Mouse (Mus musculus) kidney, postnatal 0 days (tissue): Measurements from ENCODE around the gene Pla2g2c. TPM values are rescaled to one million over a fixed set of nuclear protein-coding genes. Genes with fewer than 3 reads are reported as not detected.

ENCODE experiments used
- ATAC-seq: fragments of 200-750 bp; cut with Nextera tagmentation; replicated peaks from 2 replicates; pipeline ENCODE4 v1.8.0; 2017; ENCODE audit warnings: low read depth, moderate number of reproducible peaks, moderate TSS enrichment, moderate library complexity; ENCODE audit not compliant: low FRiP score
- DNase-seq: peaks from one replicate; pipeline ENCODE4 v3.0.0-alpha.2; 2016; ENCODE audit warnings: low spot score
- H3K27ac ChIP-seq: fragments of 300-500 bp; sonication (generic); 2 replicates; pipeline ENCODE4 v1.5.1; 2014; ENCODE audit warnings: mild to moderate bottlenecking
- H3K27me3 ChIP-seq: fragments of 300-500 bp; sonication (generic); 2 replicates; pipeline ENCODE4 v1.6.1; 2014; ENCODE audit warnings: low read length, mixed read lengths; ENCODE audit not compliant: insufficient read depth
- H3K36me3 ChIP-seq: fragments of 300-500 bp; sonication (generic); 2 replicates; pipeline ENCODE4 v1.6.1; 2014; ENCODE audit warnings: low read length, mixed read lengths; ENCODE audit not compliant: insufficient read depth
- H3K4me1 ChIP-seq: fragments of 300-500 bp; sonication (generic); replicated peaks from 2 replicates; pipeline ENCODE4 v1.6.1; 2014; ENCODE audit warnings: antibody characterized with exemption, low read length, mixed read lengths; ENCODE audit not compliant: insufficient read depth
- H3K4me2 ChIP-seq: fragments of 300-500 bp; sonication (generic); 2 replicates; pipeline ENCODE4 v1.6.1; 2014; ENCODE audit warnings: mild to moderate bottlenecking, low read length, moderate library complexity, mixed read lengths
- H3K4me3 ChIP-seq: fragments of 300-500 bp; sonication (generic); replicated peaks from 2 replicates; pipeline ENCODE4 v1.5.1; 2014; ENCODE audit warnings: low read depth, low read length
- H3K9ac ChIP-seq: fragments of 300-500 bp; sonication (generic); 2 replicates; pipeline ENCODE4 v1.6.1; 2014; ENCODE audit warnings: low read depth, low read length
- H3K9me3 ChIP-seq: fragments of 300-500 bp; sonication (generic); replicated peaks from 2 replicates; pipeline ENCODE4 v1.6.1; 2016; ENCODE audit warnings: low read length, inconsistent platforms, mixed read lengths
- CTCF ChIP-seq: IDR thresholded peaks from 2 replicates; pipeline ENCODE4 v1.5.1; 2016; ENCODE audit warnings: antibody characterized with exemption, low read depth, mild to moderate bottlenecking, moderate library complexity
- WGBS: fragments of 180-500 bp; shearing (Covaris S2); extraction: QIAGEN DNeasy Blood & Tissue Kit; methylation state at CpG from one replicate; pipeline ENCODE4 v1.1.7; 2014; 5-methylcytosine and 5-hydroxymethylcytosine counted together
- polyA plus RNA-seq: library from polyadenylated mRNA; unstranded; fragments of >200 nt; fragmentation: Nextera tagmentation; extraction: Ambion mirVana; gene quantifications from 2 replicates; pipeline ENCODE4 v1.2.1, GENCODE M21; 2015

Gene Pla2g2c
- polyA plus RNA-seq, 1 experiment from 2014 or later: 0.86 TPM

DNA sequence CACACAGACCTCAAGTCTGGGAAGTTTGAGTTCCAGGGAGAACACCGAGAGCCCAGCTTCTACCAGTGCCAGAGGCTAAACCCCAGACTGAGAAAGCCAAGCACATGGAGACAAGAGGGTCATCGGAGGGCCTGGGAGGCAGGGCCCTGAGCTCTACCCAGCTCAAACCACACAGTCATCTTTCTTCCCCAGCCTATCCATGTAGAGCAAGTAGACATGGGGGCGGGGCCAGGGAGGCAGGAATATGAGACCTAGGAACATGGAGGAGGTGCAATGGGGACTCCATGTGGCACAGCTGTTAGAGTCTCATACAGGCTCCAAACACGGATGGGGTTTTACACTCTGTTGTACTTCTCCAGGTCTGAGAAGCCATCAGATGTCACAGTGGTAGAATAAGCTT lies 21.3 kb downstream of the Pla2g2c start:
- Histone ChIP-seq H3K9me3 (no peaks in the 10 kb centered on the region), H3K4me1 (no peaks in the 10 kb centered on the region), H3K36me3 (no peaks in the 10 kb centered on the region), H3K4me2 (no peak overlapping the region), H3K27ac (no peak overlapping the region), H3K9ac (no peak overlapping the region), H3K4me3 (no peak overlapping the region), H3K27me3 (no peaks in the 10 kb centered on the region)
- TF ChIP-seq CTCF: peak; percentile 31; the same call in 1 of the 2 replicates
- ATAC-seq (no peak; the same call in 1 of the 2 replicates), DNase-seq (peak; percentile 85)
- 44% methylated on average over 4 of the region's 4 CpGs for WGBS

DNA sequence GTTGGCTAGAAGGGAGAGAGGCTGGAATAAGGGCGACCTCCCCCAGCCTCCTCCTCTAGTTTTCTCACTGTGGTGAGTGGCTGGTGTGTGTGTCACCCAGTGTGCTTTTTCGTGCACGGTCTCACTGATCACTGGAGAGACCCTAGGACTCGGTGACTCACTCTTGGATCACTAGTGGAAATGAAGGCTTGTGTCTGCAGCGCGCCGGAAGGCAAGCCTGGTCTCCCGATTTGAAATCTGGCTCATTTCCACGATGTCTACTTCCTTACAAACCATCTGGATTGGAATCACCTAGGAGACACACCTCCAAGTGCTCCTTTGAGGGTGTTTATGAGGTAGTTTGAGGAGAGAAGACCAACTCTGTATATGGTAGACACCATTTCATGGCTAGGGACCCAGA lies 22.3 kb downstream of the Pla2g2c start:
- Histone ChIP-seq H3K4me3 (no peak overlapping the region), H3K4me2 (no peak overlapping the region), H3K4me1 (no peaks in the 10 kb centered on the region), H3K27me3 (no peaks in the 10 kb centered on the region), H3K9me3 (no peaks in the 10 kb centered on the region), H3K27ac (no peak overlapping the region), H3K36me3 (no peaks in the 10 kb centered on the region), H3K9ac (no peak overlapping the region)
- ATAC-seq (no peak), DNase-seq (no peak)
- WGBS: 89% methylated on average over 9 of the region's 9 CpGs
- TF ChIP-seq CTCF: no peak

DNA sequence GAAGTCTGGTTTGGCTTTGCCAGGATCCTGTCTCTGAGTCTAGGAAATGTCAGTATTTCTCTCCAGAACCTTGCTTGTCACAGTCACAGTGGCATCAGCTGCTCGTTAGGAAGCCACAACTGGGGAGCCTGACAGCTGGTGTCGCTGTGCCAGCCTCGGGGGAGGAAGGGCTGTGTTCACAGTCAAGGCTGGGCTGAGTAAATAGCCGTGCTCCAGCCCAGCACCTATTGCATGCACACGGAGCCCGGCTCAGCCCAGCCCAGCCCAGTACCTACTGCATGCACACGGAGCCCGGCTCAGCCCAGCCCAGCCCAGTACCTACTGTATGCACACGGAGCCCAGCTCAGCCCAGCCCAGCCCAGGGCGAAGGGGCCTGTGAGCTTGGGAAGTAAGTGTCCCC lies 23.3 kb downstream of the Pla2g2c start:
- Histone ChIP-seq H3K4me3 (no peak overlapping the region), H3K27ac (no peak overlapping the region), H3K27me3 (no peaks in the 10 kb centered on the region), H3K9me3 (no peaks in the 10 kb centered on the region), H3K4me1 (no peaks in the 10 kb centered on the region), H3K9ac (no peak overlapping the region), H3K36me3 (no peaks in the 10 kb centered on the region), H3K4me2 (no peak overlapping the region)
- ATAC-seq (peak; percentile 48; the same call in 1 of the 2 replicates), DNase-seq (no peak)
- WGBS: 59% methylated on average over 10 of the region's 10 CpGs
- TF ChIP-seq CTCF: peak; percentile 6; the same call in 1 of the 2 replicates

- 57% methylated on average over 8 of the region's 8 CpGs for WGBS
- H3K4me2 ChIP-seq: no peak overlapping the region
- H3K9me3 ChIP-seq: no peaks in the 10 kb centered on the region
- ATAC-seq: no peak
- no peaks in the 10 kb centered on the region for H3K36me3 ChIP-seq
- DNase-seq: peak; percentile 75
- no peaks in the 10 kb centered on the region for H3K27me3 ChIP-seq
- no peak overlapping the region for H3K4me3 ChIP-seq
- H3K27ac ChIP-seq: no peak overlapping the region
- peak; percentile 82 for TF ChIP-seq CTCF
- no peak overlapping the region for H3K9ac ChIP-seq
- H3K4me1 ChIP-seq: no peaks in the 10 kb centered on the region
Measured at GRCm38 (mm10) chr4:138748369-138749072, 23.9 kb downstream of the Pla2g2c start.

- Histone ChIP-seq H3K9me3 (no peaks in the 10 kb centered on the region), H3K4me3 (no peak overlapping the region), H3K4me2 (no peak overlapping the region), H3K27ac (no peak overlapping the region), H3K9ac (no peak overlapping the region), H3K27me3 (no peaks in the 10 kb centered on the region), H3K36me3 (no peaks in the 10 kb centered on the region), H3K4me1 (no peaks in the 10 kb centered on the region)
- ATAC-seq (no peak), DNase-seq (no peak)
- peak; percentile 21; the same call in 1 of the 2 replicates for TF ChIP-seq CTCF
- 93% methylated on average over 6 of the region's 6 CpGs for WGBS
Measured at GRCm38 (mm10) chr4:138752603-138753002, 28.0 kb downstream of the Pla2g2c start.

DNA sequence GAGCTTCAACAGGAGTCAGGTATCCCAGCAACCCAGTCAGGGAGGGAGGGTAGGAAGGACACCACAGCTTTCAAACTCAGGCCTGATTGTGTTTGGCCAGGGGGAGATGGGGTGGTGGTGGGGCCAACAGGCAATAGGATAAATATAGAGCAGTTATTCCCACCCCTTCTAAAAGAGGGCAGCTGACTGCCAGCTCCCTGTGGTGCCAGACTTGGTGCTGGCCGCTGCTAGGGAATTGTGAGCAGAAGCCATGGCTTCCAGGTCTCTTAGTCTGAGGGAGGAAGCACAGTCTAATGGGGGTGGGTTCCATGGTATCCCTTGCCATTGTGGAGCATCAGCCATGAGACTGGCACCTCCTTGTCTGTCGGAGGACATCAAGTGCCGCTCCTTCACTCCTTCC lies 29.0 kb downstream of the Pla2g2c start:
- ATAC-seq: no peak
- Histone ChIP-seq H3K27me3 (no peaks in the 10 kb centered on the region), H3K4me3 (no peak overlapping the region), H3K36me3 (no peaks in the 10 kb centered on the region), H3K4me2 (no peak overlapping the region), H3K9me3 (no peaks in the 10 kb centered on the region), H3K9ac (no peak overlapping the region), H3K27ac (no peak overlapping the region), H3K4me1 (no peaks in the 10 kb centered on the region)
- TF ChIP-seq CTCF: no peak
- WGBS: 96% methylated on average over 3 of the region's 3 CpGs
- DNase-seq: no peak
